In the genomic region with DNA sequence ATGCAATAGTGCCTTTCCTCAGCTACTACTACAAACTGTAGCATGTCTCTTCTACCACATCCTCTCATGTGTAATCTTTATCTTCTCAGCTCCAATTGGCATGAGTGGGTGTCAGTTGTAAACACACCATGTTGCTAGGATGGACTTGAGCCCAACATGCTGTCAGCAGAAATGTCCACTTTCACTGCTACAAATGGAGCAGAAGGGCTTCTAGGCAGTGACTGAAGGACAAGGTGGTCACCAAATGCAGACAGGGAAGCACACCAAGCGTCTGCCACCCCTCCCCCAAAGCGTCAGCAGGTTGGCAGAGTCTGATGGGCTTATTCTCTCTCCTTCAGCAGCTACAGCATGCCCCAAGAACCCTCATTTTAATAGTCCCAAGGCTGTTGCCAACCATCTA, we compare ENCODE assay signal across 15 mouse cellular contexts. TPM values are rescaled to one million over a fixed set of nuclear protein-coding genes. Genes with fewer than 3 reads are reported as not detected.
DNase-seq lines count a peak whose midpoint lies in the region; ATAC-seq and TF ChIP-seq lines count a peak whose summit lies in the region.
"Had no signal": no experiment of that assay in that cellular context is flagged by ENCODE, and none has a peak within 500 bp of the region (broad histone marks: within the 10 kb centered on the region; RNA-seq: fewer than 3 reads in every experiment).

No protein-coding gene starts in this region.

- no peaks in the 10 kb centered on the region for H3K36me3 ChIP-seq in forebrain, embryonic 14.5 days (ENCODE audit: control insufficient read depth, insufficient read depth, low read length)
- H3K36me3 ChIP-seq in forebrain, embryonic 12.5 days (replicated peaks): no peaks in the 10 kb centered on the region
- H3K36me3 ChIP-seq in MEL (ENCODE audit: control insufficient read depth in 1 of 2, insufficient read depth in 2 of 2, low read length in 2 of 2): peaks cover 0 to 80% of the 10 kb centered on the region in 2 experiments; a peak in 2 of 4 replicates
- H3K36me3 ChIP-seq: heart, embryonic 15.5 days; neural tube, embryonic 15.5 days had no signal

- no peaks in the 10 kb centered on the region for H3K9me3 ChIP-seq in forebrain, embryonic 14.5 days (replicated peaks; ENCODE audit: control insufficient read depth, low read length)
- no peaks in the 10 kb centered on the region for H3K9me3 ChIP-seq in forebrain, embryonic 12.5 days
- H3K9me3 ChIP-seq in MEL (replicated peaks; ENCODE audit: insufficient read depth, low read length): no peaks in the 10 kb centered on the region
- H3K9me3 ChIP-seq: heart, embryonic 15.5 days; neural tube, embryonic 15.5 days had no signal

- no peak for ATAC-seq in forebrain, embryonic 14.5 days
- ATAC-seq in forebrain, embryonic 12.5 days (ENCODE audit: low FRiP score): no peak
- ATAC-seq: Patski had no signal

- no peak overlapping the region for H3K4me2 ChIP-seq in forebrain, embryonic 14.5 days (ENCODE audit: low read length)
- H3K4me2 ChIP-seq in forebrain, embryonic 12.5 days: no peak overlapping the region
- H3K4me2 ChIP-seq: heart, embryonic 15.5 days; midbrain, embryonic 11.5 days; neural tube, embryonic 15.5 days had no signal

- no peaks in the 10 kb centered on the region for H3K4me1 ChIP-seq in forebrain, embryonic 14.5 days (ENCODE audit: control insufficient read depth, insufficient read depth, low read length)
- H3K4me1 ChIP-seq in forebrain, embryonic 12.5 days: no peaks in the 10 kb centered on the region
- H3K4me1 ChIP-seq in MEL (ENCODE audit: control insufficient read depth in 1 of 2, insufficient read depth in 2 of 2, low read length in 2 of 2): peaks cover 28 to 66% of the 10 kb centered on the region in 2 experiments
- H3K4me1 ChIP-seq: neural tube, embryonic 15.5 days had no signal

- H3K79me2 ChIP-seq in MEL (ENCODE audit: control insufficient read depth, insufficient read depth, low read length, poor library complexity): no peaks in the 10 kb centered on the region; the same call in 1 of the 2 replicates

- no peak overlapping the region for H3K9ac ChIP-seq in forebrain, embryonic 14.5 days (ENCODE audit: low read length)
- H3K9ac ChIP-seq in forebrain, embryonic 12.5 days: no peak overlapping the region
- no peak overlapping the region for H3K9ac ChIP-seq in MEL (ENCODE audit: control insufficient read depth, low read depth, low read length, poor library complexity, severe bottlenecking)
- H3K9ac ChIP-seq: heart, embryonic 15.5 days; neural tube, embryonic 15.5 days had no signal

- intact Hi-C loops in heart, postnatal 25 days (cut with DNase I): no loop called here

- 82% methylated on average over 2 of the region's 2 CpGs for WGBS in forebrain, embryonic 14.5 days
- 84% methylated on average over 2 of the region's 2 CpGs for whole genome bisulfite sequencing in forebrain, embryonic 12.5 days

- TF ChIP-seq RAD21 in MEL (IDR thresholded peaks at IDR 0.05; ENCODE audit: low read depth, low read length): no peak

- DNase-seq in forebrain, embryonic 14.5 days (ENCODE audit: low spot score): peak; percentile 8
- DNase-seq in heart, postnatal 4 days: peak; percentile 49
- DNase-seq in heart, postnatal 25 days (ENCODE audit: low spot score): no peak
- DNase-seq in MEL (ENCODE audit: low read depth, low spot score): peak; percentile 51
- peak; percentile 47 for DNase-seq in cerebellum, adult 9-11 months
- no peak for DNase-seq in adrenal gland, postnatal 36 days
- no peak for DNase-seq in kidney, adult 18-20 months
- DNase-seq: gastrocnemius, postnatal 25 days; kidney, adult 9 months; retina, postnatal 1 day had no signal

- H3K27me3 ChIP-seq in forebrain, embryonic 14.5 days (replicated peaks; ENCODE audit: control insufficient read depth, insufficient read depth, low read length): no peaks in the 10 kb centered on the region
- H3K27me3 ChIP-seq in forebrain, embryonic 12.5 days: no peaks in the 10 kb centered on the region
- H3K27me3 ChIP-seq in MEL (ENCODE audit: control insufficient read depth in 1 of 2, insufficient read depth in 2 of 2, low read length in 2 of 2): no peaks in the 10 kb centered on the region
- H3K27me3 ChIP-seq: heart, embryonic 15.5 days; neural tube, embryonic 15.5 days; Patski had no signal

- H3K4me3 ChIP-seq in forebrain, embryonic 14.5 days (ENCODE audit: low read depth, low read length): no peak overlapping the region
- no peak overlapping the region for H3K4me3 ChIP-seq in forebrain, embryonic 12.5 days (replicated peaks)
- H3K4me3 ChIP-seq in MEL (ENCODE audit: control insufficient read depth in 1 of 2, insufficient read depth in 1 of 2, low read depth in 2 of 2, low read length in 2 of 2): no peak overlapping the region
- H3K4me3 ChIP-seq: heart, embryonic 15.5 days; neural tube, embryonic 15.5 days had no signal

- no peak for TF ChIP-seq CTCF in MEL (IDR thresholded peaks at IDR 0.05 in 2 of 3, conservative IDR thresholded peaks at IDR 0.05 in 1 of 3; ENCODE audit: control insufficient read depth in 1 of 3, insufficient read depth in 1 of 3, low read depth in 2 of 3, low read length in 3 of 3, poor library complexity in 1 of 3, severe bottlenecking in 1 of 3)

- peak; percentile 27 to 65; a peak in 3 of 4 replicates for TF ChIP-seq EP300 in MEL (IDR thresholded peaks at IDR 0.05; ENCODE audit: low read depth in 1 of 2, low read length in 2 of 2)

- H3K27ac ChIP-seq in forebrain, embryonic 14.5 days (ENCODE audit: low read depth, low read length): no peak overlapping the region
- H3K27ac ChIP-seq in forebrain, embryonic 12.5 days: no peak overlapping the region
- H3K27ac ChIP-seq in MEL (ENCODE audit: control insufficient read depth, low read depth, low read length): peak overlapping the region; percentile 43; the same call in 1 of the 2 replicates
- H3K27ac ChIP-seq: heart, embryonic 15.5 days; neural tube, embryonic 15.5 days had no signal

- TF ChIP-seq POLR2A in MEL (IDR thresholded peaks at IDR 0.05; ENCODE audit: control insufficient read depth in 1 of 2, insufficient read depth in 1 of 2, low read depth in 1 of 2, low read length in 2 of 2, poor library complexity in 1 of 2): no peak

TF ChIP-seq in MEL, 35 proteins besides CTCF, POLR2A, EP300 and RAD21:
- TF ChIP-seq ETS1 (IDR thresholded peaks at IDR 0.05; ENCODE audit: low read depth, low read length): peak; percentile 41; the same call in 1 of the 2 replicates
- TF ChIP-seq SIN3A (IDR thresholded peaks at IDR 0.05; ENCODE audit: low read length): peak; percentile 41; the same call in 1 of the 2 replicates
- TF ChIP-seq GATA1 (IDR thresholded peaks at IDR 0.05; ENCODE audit: low read depth, low read length): peak; percentile 32; the same call in 1 of the 2 replicates
- TF ChIP-seq ZC3H11A (IDR thresholded peaks at IDR 0.05; ENCODE audit: low read depth, low read length): no peak
- TF ChIP-seq NELFE (IDR thresholded peaks at IDR 0.05; ENCODE audit: low read depth, low read length): no peak
- TF ChIP-seq BHLHE40 (IDR thresholded peaks at IDR 0.05; ENCODE audit: borderline replicate concordance, low read depth, low read length): no peak
- TF ChIP-seq HCFC1 (IDR thresholded peaks at IDR 0.05; ENCODE audit: low read depth, low read length): no peak
- TF ChIP-seq MAX (IDR thresholded peaks at IDR 0.05; ENCODE audit: low read length): 0 out of 2 replicates have a peak, but pooled peaks have one; percentile 27

RNA-seq across cellular contexts. Expression of a gene that starts 23.2 kb away (rescaled TPM):
- 6.7 and 9.4 TPM in 2 replicates for polyA plus RNA-seq in forebrain, embryonic 14.5 days (2014; fragmentation: Nextera tagmentation; extraction: Ambion mirVana)
- 10.2 and 10.9 TPM in 2 replicates for polyA plus RNA-seq in forebrain, embryonic 12.5 days (2016; fragmentation: Nextera tagmentation; extraction: Ambion mirVana)
- 1 to 10 TPM; 8.3 to 8.8 TPM for total RNA-seq in heart, postnatal 4 days (2021)
- 1 to 10 TPM; 1.9 to 2.4 TPM for total RNA-seq in heart, postnatal 25 days (2021)
- total RNA-seq in MEL (2012; rRNA removed): 7.1 and 7.7 TPM in 2 replicates
- polyA plus RNA-seq in MEL (2012; ENCODE audit: insufficient read depth in 1 of 2, insufficient read length in 2 of 2, low read depth in 1 of 2, low replicate concordance in 2 of 2, missing spikeins in 1 of 2): 10 to 100 TPM in 1 of 2 experiments, not detected in 1; 11.6 TPM
- total RNA-seq in adrenal gland, postnatal 36 days (2021): 10 to 100 TPM; 11.0 to 13.3 TPM

RNA-seq across cellular contexts. Expression of a gene that starts 23.3 kb away (rescaled TPM):
- polyA plus RNA-seq in forebrain, embryonic 14.5 days (2014; fragmentation: Nextera tagmentation; extraction: Ambion mirVana): 227 and 252 TPM in 2 replicates
- polyA plus RNA-seq in forebrain, embryonic 12.5 days (2016; fragmentation: Nextera tagmentation; extraction: Ambion mirVana): 180 and 188 TPM in 2 replicates
- 10 to 100 TPM; 35.6 to 37.9 TPM for total RNA-seq in heart, postnatal 4 days (2021)
- 1 to 10 TPM; 4.0 to 4.4 TPM for total RNA-seq in heart, postnatal 25 days (2021)
- total RNA-seq in MEL (2012; rRNA removed): 185 and 187 TPM in 2 replicates
- polyA plus RNA-seq in MEL (2012; ENCODE audit: insufficient read depth in 1 of 2, insufficient read length in 2 of 2, low read depth in 1 of 2, low replicate concordance in 2 of 2, missing spikeins in 1 of 2): 100 to 1,000 TPM in 1 of 2 experiments, 10 to 100 TPM in 1; 74.7 to 157 TPM
- 10 to 100 TPM; 17.3 to 22.4 TPM for total RNA-seq in adrenal gland, postnatal 36 days (2021)

RNA-seq across cellular contexts. Expression of a gene that starts 41.9 kb away (rescaled TPM):
- polyA plus RNA-seq in forebrain, embryonic 14.5 days (2014; fragmentation: Nextera tagmentation; extraction: Ambion mirVana): 16.3 and 19.6 TPM in 2 replicates
- polyA plus RNA-seq in forebrain, embryonic 12.5 days (2016; fragmentation: Nextera tagmentation; extraction: Ambion mirVana): 27.4 and 36.4 TPM in 2 replicates
- total RNA-seq in heart, postnatal 4 days (2021): 10 to 100 TPM; 13.4 to 15.6 TPM
- under 1 TPM; 0.65 to 0.67 TPM for total RNA-seq in heart, postnatal 25 days (2021)
- total RNA-seq in MEL (2012; rRNA removed): 20.6 and 30.7 TPM in 2 replicates
- 100 to 1,000 TPM in 1 of 2 experiments, 10 to 100 TPM in 1; 42.5 to 446 TPM for polyA plus RNA-seq in MEL (2012; ENCODE audit: insufficient read depth in 1 of 2, insufficient read length in 2 of 2, low read depth in 1 of 2, low replicate concordance in 2 of 2, missing spikeins in 1 of 2)
- total RNA-seq in adrenal gland, postnatal 36 days (2021): 1 to 10 TPM; 1.8 to 3.1 TPM

Comparison
In these comparisons a context has a peak if more than half of its experiments do, and no peak if none do; other contexts are left out.
1. DNase-seq: peak in forebrain, embryonic 14.5 days (single experiment), heart, postnatal 4 days (single experiment), MEL (single experiment) and cerebellum, adult 9-11 months (single experiment); none in heart, postnatal 25 days (single experiment), adrenal gland, postnatal 36 days (0 of 2) and kidney, adult 18-20 months (single experiment).